Mouse (Mus musculus): ENCODE results near the gene Fam166a.

Fam166a gene

GRCm38 (mm10) chr2:25185625-25186574 is 32.6 kb upstream of the Fam166a start:
- DNase-seq (ENCODE audit: low spot score in 2 of 2) = no peak

- DNase-seq (ENCODE audit: low spot score in 2 of 2) = no peak
Measured at GRCm38 (mm10) chr2:25186575-25186930, 32.0 kb upstream of the Fam166a start.

- no peak for DNase-seq (ENCODE audit: low spot score in 2 of 2)
Measured at GRCm38 (mm10) chr2:25187841-25188240, 30.7 kb upstream of the Fam166a start.

- peak; percentile 75 to 88 for DNase-seq (ENCODE audit: low spot score in 2 of 2)
Measured at GRCm38 (mm10) chr2:25193330-25193770, 25.2 kb upstream of the Fam166a start.

- no peak for DNase-seq (ENCODE audit: low spot score in 2 of 2)
Measured at GRCm38 (mm10) chr2:25194006-25194405, 24.5 kb upstream of the Fam166a start.

- no peak for DNase-seq (ENCODE audit: low spot score in 2 of 2)
Measured at GRCm38 (mm10) chr2:25194486-25195171, 23.9 kb upstream of the Fam166a start.

- DNase-seq (ENCODE audit: low spot score in 2 of 2) = no peak
Measured at GRCm38 (mm10) chr2:25195211-25196156, 23.1 kb upstream of the Fam166a start.

- no peak for DNase-seq (ENCODE audit: low spot score in 2 of 2)
Measured at GRCm38 (mm10) chr2:25196172-25196954, 22.2 kb upstream of the Fam166a start, which contains the start of gene Tor4a. TSS of gene Tor4a (minus strand) at chr2:25196886.

GRCm38 (mm10) chr2:25197191-25197590 is 21.4 kb upstream of the Fam166a start:
- DNase-seq (ENCODE audit: low spot score in 2 of 2) = no peak

GRCm38 (mm10) chr2:25197946-25198345 is 20.6 kb upstream of the Fam166a start:
- DNase-seq (ENCODE audit: low spot score in 2 of 2) = no peak

- no peak for DNase-seq (ENCODE audit: low spot score in 2 of 2)
Measured at GRCm38 (mm10) chr2:25200631-25201030, 17.9 kb upstream of the Fam166a start.

GRCm38 (mm10) chr2:25203631-25204214 is 14.8 kb upstream of the Fam166a start:
- no peak for DNase-seq (ENCODE audit: low spot score in 2 of 2)

GRCm38 (mm10) chr2:25207593-25207992 is 11.0 kb upstream of the Fam166a start:
- DNase-seq (ENCODE audit: low spot score in 2 of 2) = no peak

- no peak for DNase-seq (ENCODE audit: low spot score in 2 of 2)
Measured at GRCm38 (mm10) chr2:25210686-25211085, 7.9 kb upstream of the Fam166a start.

GRCm38 (mm10) chr2:25211121-25211670 is 7.3 kb upstream of the Fam166a start, which contains the start of gene Nelfb:
TSS of gene Nelfb (minus strand) at chr2:25211489.
- peak; percentile 84 to 85 for DNase-seq (ENCODE audit: low spot score in 2 of 2)

GRCm38 (mm10) chr2:25213266-25213865 is 5.2 kb upstream of the Fam166a start:
- no peak for DNase-seq (ENCODE audit: low spot score in 2 of 2)

GRCm38 (mm10) chr2:25214444-25214843 is 4.1 kb upstream of the Fam166a start, which contains the start of gene Stpg3:
TSS of gene Stpg3 (minus strand) at chr2:25214637.
- no peak for DNase-seq (ENCODE audit: low spot score in 2 of 2)

- no peak for DNase-seq (ENCODE audit: low spot score in 2 of 2)
Measured at GRCm38 (mm10) chr2:25217666-25218065, 879 bp upstream of the Fam166a start.

GRCm38 (mm10) chr2:25221331-25221772 is 2.8 kb downstream of the Fam166a start:
- DNase-seq (ENCODE audit: low spot score in 2 of 2) = no peak
